Mouse (Mus musculus) gastrocnemius, postnatal 10 days (tissue): ENCODE measurements at regions not wholly inside any gene's neighbourhood (a gene's known extent, or its start where the extent isn't known, plus 50 kb on each side); places are given as distances from the start of the nearest gene placed in this dataset.

ENCODE experiments used
- DNase-seq: peaks from one replicate; pipeline ENCODE4 v3.0.0; 2021; ENCODE audit warnings: mixed read lengths

DNA sequence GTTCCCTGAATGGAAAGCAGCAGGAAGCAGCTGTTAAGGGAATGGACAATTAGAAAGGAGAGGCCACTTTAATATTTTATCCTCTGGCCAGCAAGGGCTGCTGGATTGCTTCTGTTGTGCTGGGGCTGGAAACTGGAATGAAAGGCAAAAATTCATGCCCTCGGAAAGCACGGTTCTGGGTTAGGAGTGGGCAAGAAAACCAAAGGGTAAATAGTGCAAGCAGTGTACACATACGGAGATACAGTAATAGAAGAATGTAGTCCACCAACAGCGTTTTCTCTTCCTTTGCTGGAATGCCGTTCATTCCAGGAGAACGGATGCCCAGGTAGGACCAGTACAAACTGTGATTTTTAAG is 50.8 kb upstream of the Zfr start:
- no peak for DNase-seq

- peak; percentile 85 for DNase-seq
Measured at GRCm38 (mm10) chr15:12066176-12066856, 51.3 kb upstream of the Zfr start.

DNA sequence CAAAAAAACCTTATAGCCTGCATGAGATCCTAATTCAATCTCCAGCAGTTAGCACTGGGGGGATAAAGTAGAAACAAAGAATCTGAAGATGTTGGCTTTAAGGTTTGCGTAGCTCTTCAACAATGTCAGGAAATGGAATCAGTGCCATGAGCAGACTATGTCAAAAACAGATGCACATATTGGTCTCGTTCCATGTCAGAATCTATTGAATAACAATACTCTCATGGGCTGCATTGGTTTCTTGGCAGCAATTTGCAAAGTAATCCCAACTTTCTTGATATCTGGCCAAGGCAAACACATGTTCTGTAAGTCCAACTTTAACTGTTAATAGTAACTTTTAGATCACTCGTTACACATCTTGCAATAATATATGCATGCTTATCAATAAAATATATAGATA is 58.1 kb upstream of the Sub1 start:
- no peak for DNase-seq

- no peak for DNase-seq
Measured at GRCm38 (mm10) chr15:12053610-12054009, 56.8 kb upstream of the Sub1 start.

DNA sequence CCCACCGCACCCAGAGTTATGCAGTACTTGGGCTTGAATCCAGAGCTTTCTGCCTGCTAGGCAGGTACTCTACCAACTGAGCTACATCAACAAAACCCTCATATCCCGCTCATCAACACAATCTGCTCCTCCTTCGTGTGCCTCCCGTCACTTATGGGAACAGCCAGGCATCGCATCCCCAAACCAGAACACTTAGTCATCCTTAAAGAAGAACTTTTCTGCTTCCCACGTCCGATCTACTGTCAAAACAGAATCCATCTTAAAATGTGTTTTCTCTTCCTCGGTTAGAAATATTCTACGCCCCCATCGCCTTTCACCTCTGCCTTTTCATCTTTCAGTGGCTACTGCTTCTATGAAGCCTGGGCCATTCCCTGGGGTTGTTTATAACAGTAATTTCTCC is 52.2 kb upstream of the Sub1 start:
- DNase-seq = no peak

- no peak for DNase-seq
Measured at GRCm38 (mm10) chr15:12048214-12048507, 51.4 kb upstream of the Sub1 start.

DNA sequence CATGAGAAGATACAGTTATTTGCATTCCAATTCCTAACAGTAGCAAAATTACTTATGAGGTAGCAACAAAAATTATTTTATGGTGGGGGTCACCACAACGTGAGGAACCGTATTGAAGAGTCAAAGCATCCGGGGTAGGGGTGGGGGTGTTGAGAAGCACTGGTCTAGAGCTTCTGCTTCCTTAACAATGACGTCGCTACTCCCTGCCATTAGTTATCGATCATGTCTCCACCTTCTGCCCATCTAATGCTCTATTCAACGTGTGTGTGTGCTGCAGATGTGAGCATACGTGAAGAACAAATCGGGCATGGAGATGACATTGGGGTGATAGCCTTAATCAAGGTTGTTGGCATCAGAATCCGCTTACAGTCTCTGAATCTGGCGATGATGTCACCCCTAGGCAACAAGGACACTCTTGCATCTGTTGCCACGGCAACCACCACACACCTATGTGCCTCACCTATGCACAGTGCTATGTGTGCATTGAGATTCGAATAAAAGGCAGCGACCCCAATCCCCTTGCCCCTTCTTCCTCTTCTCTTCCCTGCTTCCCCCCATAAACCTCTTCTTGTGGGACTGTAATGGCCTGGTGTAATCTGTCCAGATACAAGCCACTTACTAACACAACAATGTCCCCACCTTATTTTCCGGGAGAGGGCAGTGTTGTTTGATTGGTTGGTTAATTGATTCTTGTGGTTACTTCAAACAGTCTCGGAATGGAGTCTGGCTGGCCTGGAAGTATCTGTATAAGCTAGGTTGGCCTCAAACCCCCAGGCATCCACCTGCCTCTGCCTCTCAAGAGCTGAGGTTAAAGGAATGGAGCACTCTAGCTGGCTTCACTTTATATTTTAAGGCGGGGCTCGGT is 50.8 kb upstream of the Sub1 start:
- no peak for DNase-seq
